Mouse (Mus musculus) retina, postnatal 7 days (tissue): ENCODE results near the gene Rab11fip3.

ENCODE experiments used
- DNase-seq: peaks from one replicate; pipeline ENCODE4 v3.0.0-alpha.2; 2012; ENCODE audit warnings: low read depth, low spot score

The Rab11fip3 gene

DNA sequence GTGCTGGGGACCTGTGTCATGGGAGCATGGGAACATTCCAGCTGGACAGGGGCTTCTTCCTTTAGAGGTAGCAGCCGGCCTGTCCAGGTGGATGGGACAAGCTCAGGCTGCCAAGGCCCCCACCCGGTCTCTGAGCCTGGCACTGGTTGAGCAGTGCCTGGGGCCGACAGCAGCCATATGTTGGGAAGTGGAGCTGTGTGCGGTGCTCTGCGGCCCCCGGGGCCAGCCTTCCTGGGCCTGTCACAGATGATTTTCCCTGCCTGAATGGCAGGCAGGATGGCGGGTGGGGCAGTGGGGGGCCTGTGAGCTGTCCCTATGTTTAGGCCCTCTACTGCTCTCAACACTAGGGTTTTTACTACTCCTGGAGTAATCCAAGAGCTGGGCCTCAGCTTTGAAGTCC, 113.2 kb downstream of the Rab11fip3 start:
- no peak for DNase-seq

DNA sequence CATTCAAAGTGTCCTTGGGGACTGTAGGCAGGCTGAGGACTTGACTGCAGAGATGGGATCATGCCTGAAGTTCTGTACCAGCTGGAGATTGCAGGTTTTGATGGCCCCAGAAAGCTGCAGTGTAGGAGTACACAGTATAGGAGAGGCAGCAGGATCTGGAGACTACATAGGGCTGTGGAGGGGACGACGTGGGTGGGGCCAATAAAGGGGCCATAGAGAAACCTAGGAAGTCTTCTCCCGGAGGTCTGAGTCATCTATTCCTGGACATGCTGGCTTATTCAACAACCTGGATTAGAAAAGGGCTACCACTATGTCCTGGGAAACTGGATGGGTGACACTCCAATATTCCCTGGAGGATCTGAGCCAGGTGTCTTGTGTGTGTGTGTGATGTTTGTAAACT, 113.6 kb downstream of the Rab11fip3 start:
- no peak for DNase-seq

DNA sequence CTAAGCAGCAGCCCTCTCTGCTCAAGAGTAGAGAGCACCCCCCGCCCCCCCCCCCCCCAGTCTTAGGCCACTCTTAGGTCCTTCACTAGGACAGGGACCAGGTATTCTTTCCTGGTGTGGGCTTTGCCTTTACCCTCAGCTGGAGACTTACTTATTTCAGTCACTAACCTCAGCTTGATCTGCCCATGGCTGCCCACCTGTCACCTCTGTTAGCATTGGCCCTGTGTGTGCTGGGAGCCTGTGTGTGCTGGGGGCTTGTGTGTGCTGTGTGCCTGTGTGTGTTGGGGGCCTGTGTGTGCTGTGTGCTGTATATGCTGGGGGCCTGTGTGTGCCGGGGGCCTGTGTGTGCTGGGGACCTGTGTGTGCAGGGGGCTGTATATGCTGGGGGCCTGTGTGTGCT, 114.7 kb downstream of the Rab11fip3 start:
- DNase-seq = no peak

DNA sequence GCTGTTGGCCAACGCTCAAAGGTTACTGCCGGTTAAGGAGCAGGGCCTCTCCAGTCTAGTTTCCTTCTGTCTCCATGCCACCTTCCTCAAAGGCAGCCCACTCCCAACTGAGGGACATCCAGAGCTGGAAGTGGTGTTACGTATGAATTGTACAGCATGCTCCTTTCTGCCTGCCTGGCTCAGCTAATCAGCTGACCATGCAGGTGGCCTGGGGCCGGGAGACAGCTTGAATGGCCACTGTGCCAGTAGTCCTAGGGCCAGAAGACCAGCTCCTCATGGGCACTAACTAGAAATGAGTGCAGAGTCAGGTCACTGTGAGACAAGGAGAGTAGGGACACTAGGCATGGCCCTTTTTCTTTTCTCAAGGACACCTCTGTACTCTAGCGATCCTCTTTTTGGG, 116.2 kb downstream of the Rab11fip3 start:
- DNase-seq = no peak

DNA sequence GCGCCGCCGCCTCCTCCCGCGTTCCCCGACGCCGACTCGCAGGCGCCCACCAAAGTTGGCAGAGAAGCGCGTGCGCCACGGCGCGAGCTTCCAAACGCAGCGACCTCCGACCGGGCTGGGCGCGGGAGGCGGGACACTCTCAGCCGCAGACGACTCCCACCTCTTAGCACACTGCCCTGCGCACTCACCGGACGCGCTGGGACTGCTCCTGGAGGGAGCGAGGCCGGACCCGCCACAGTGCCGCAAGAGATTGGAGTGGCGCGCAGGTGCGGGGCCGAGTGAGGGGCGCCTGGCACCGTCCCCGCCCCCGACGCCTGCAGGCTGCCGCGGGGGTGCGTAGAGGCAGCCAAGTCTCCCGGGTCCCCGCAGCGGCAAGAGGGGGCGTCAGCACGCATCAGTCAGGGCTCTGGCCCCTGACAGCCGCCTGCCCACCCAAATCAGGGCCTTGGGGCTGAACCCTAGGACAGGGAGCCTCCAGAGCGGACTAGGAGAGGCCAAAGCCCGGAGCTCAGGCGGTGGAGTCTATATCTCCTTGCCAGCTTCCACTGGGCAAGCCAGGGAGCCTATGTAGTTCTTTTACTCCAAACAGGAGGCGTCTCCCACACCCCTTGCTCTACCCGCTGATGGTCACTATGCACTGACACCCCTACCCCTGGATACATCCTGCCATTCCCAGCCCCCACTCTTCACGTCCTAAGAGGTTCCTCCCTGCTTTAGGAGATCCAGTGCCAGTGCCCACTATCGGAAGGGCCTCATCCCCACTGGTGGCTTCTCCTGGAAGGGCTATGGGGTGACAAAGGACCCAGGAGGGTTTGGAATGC, 117.3 kb downstream of the Rab11fip3 start, which contains the start of gene A930017K11Rik:
TSS of gene A930017K11Rik (minus strand) at position 763 of the 821 bp plus-strand sequence.
- DNase-seq = no peak

DNA sequence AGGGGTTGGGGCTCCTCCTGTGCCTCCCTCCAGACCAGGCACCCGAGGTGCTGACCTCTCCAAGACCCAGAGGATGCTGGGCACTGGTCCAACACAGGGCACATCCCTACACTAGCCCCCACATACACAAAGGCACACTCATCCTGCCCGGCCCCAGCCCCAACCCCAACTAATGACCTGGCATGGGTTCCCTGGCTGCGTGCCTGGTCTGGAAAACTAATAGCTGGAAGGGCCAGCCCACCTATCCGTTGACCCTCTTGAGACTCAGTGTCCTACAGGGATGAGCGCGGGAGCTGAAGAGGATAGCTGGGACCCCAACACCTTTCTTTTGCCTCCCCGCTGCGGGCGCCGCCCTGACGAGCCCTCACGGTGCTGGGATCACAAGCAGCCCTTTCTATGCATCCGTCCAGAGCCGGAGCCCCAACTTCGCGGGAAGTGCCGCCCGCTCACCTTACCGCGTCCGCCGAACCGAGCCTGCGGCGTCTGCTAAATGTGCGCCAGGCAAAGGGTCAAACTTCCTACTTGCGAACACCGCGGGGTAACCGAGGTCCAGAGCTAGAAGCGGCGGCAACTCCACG, 118.0 kb downstream of the Rab11fip3 start:
- DNase-seq = no peak

DNA sequence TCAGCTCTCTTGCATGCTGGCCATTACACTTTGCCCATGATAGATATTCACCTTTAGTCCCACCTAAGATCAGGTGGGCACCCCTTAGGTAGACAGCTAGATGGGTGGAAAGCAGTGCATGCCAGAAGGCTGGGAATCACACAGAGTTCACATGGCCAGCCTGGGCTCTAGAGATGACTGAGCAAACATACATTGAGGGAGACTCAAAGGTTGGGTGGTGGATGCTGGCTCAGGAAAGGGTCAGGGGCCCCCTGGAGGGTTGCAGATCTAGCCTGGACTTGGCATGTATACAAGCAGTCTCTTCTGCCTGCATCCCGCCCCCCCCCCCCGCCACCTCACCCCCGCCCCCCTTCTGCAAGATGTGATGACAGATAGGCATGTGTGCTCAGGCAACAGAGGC, 118.6 kb downstream of the Rab11fip3 start:
- no peak for DNase-seq

DNA sequence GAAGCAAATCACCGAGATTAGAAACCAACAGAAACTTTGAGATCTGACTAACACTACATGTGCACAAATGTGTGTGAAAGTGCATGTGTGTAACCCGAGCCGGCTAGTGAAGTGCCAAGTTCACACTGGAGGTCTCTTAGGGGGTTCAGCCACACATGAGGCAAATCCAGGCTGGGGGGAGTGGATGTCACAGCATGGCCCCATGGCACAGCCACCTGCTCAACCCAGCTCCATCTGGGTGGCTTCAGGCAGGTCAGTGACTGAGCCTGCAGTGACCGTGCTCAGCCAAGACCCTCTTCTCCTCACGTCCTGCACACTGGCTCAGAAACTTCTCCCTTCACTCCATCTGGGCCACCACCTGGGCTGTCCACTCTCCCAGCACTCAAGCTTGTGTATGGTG, 119.4 kb downstream of the Rab11fip3 start:
- DNase-seq = no peak

DNA sequence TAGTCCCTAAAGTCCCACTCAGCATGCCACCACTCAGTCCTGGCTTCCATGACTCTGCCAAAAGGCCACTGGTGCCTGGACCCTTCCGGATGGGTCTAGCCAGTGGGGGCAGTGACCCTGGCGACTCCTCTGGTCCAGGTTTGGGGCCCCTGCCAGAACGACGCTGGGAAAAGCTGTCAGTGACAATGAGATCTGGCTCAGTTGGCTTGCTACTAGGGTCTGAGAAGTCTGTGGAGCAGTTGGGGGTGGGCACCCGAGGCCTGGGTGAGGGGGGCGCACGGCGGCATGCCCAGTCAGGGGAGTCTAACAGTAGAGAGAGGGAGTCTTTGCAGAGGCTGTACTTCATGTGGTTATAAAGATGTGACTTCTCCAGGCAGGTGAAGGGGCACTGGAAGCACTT, 121.3 kb downstream of the Rab11fip3 start:
- DNase-seq = no peak

DNA sequence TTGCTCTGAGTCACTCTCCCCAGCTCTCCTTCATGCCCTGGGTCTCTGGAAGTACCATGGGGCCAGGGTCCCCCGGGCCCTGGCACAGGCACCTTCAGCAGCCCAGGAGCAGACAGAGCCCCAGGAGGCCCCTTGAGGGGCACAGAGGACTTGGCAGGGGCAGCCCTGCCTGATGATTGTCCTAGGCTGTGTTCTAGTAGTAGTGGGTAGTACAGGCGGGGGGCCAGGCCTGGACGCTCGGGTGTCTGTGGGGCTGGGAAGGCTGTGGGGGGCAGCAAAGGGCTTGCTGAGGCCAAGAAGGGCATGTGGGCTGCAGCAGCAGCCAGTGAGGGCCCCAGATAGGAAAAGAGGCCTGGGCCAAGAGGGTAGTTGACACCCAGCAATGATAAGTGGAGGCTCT, 121.8 kb downstream of the Rab11fip3 start:
- DNase-seq = no peak

DNA sequence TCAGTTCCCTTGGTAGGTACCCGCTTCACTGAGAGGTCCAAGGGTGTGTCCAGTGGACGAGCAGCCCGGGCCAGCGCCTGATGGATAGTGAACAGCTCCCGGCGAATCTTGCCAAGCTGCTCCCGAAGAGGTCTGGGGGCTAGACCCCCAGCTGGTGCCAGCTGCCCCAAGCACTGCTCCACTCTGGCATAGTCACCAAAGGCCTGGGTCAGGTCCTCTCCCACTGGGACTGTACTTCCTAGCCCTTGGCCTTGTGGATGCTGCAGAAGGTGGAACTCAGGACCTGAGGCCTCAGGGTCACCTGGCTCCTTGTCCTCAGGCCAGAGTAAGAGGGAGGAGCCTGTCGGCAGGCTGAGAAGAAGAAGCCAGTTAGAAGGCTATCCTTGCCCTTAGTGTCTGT, 122.5 kb downstream of the Rab11fip3 start:
- DNase-seq = no peak

DNA sequence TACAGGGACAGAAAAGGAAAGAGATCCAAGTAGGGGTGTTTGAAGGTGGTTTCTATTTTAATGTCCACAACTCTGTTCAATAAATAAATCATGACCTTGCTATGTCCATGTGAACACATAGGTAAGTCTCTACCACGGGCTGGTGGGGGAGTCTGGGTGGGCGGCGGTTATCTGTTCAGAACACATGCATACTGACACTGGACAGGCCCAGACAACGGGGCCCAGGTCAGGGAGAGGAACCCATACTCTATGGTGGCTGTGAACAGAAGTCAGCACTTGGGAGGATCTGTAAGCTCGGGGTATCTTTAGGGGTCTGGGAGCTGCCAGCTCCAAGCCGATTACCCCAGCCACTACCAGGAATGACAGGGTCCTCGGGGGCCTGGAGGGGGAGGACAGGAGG, 123.0 kb downstream of the Rab11fip3 start:
- no peak for DNase-seq

DNA sequence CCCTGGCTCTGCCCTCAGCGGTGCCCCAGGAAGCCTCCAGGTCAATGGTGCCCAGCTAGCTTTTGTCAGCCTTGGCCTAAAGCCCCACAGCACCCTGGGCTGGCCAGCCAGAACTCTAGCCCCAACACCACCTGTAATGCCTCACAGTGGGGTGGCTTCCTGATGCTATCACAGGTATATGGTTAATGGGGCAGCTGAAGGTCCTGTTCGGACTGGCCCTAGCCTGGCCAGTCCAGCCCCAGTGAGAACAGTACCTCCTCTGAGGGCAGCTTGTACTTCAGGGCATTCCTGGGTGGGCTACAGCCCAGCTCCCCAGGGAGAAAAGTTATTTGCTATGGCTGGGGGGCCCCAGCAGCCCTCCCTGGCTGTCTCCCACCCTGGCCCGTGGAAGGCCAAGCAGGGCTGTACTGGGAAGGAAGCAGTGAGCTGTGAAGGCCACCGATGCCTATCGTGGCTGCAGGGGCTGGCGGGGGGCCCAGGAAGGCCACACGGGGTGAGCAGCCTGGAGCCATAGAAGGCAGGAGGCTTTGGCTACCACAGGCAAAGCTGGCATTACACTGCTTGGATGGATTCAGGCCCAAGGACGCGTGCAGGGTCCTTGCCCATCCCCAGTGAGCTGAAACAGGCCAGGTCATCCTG, 123.7 kb downstream of the Rab11fip3 start:
- DNase-seq = no peak

DNA sequence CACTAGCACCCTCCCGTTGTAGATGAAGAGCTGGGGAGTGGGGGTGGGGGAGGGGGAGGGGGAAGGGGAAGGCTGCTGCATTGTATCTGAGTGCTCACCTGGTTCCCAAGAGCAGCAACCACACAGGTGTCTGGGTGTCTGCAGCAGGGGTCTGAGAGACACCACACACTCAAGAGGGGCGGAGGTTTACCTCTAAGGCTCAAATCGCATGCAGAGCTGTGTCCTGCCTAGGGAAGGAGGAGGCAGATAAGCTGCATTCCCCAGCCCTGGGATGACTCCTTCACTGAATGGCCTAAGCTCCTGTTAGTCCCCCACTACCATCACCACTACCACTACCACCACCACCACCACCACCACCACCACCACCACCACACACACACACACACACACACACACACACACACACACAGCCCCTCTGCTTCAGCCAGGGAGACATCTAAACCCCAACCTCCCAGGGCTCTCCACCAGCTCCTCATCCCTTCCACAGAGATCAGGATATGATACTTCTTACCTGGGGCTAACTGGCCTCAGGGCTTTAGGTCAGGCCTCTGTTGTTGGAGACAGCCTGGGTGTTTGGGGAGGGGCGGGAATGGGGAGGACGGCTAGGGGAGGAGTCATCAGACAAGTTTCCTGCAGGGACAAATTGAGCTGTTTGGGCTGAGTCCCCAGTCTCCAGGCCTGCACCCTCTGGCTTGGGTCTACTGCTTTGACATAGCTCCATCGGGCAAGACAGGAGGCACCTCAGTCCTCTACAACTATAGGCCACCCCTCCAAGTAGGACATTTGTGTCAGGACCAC, 124.8 kb downstream of the Rab11fip3 start, which contains the start of the genes Pigq and Nhlrc4:
TSS of gene Pigq (minus strand) at position 571 of the 798 bp plus-strand sequence.
TSS of gene Nhlrc4 (minus strand) at position 596 of the 798 bp plus-strand sequence.
- no peak for DNase-seq

DNA sequence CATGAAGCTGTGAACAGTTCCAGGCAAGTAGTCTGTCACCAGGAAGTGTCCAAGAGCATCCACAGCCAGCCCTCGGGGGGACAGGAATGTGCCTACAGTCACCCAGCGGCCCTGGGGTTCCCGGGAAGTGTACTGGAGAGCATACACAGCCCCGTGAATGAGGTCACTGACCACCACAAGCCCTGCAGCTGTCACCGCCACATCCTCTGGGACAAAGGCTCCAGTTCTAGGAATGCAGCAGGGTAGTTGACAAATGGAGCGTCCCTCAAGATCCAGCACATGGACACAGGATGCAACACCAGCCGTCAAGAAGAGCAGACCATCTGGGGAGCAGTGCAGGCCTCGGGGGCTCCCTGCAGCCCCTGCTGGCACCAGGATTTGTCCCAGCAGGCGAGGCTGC, 125.6 kb downstream of the Rab11fip3 start:
- DNase-seq = no peak

DNA sequence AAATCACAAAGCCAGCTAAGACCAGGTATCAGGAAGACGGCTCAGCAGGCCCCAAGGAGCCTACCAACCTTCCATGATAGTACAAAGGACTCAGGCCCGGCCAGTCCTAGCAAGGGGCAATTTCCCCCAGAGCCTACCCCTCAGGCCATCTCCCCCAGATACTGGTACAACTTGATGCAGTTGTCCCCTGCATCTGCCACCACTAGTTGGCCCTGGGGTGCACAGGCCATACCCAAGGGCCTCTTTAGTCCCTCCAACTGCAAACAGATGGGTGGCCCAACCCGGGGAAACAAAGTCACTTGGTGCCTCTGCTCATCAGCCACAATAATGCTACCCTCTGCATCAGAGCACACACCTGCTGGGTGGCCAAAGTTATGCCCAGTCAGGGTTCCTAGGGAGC, 126.1 kb downstream of the Rab11fip3 start:
- no peak for DNase-seq

DNA sequence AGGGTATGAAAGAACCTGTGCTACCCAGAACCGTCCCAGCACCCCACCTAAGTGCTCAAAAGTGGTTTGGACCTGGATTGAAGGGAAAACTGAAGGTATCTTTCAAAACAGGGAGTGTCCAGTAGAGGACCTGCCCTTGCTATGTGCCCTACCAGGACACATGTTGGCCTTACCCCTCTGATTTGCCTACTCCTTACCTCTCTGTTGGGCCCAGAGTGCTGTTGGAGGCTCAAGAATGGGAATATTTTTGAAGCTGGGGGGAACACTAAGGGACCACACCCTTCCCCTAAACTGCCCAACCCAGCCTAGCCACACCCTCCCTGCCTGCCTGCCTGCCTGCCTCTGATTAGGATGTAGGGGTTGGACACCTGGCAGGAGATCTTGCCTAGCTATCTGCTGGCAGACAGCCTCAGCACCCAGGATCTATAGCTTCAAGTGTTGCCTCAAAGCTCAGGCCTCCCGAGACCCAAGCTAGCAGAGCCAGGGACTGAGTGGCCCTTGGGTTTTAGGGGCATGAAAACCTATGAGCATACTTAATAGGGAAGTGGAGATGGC, 126.7 kb downstream of the Rab11fip3 start:
- DNase-seq = no peak

DNA sequence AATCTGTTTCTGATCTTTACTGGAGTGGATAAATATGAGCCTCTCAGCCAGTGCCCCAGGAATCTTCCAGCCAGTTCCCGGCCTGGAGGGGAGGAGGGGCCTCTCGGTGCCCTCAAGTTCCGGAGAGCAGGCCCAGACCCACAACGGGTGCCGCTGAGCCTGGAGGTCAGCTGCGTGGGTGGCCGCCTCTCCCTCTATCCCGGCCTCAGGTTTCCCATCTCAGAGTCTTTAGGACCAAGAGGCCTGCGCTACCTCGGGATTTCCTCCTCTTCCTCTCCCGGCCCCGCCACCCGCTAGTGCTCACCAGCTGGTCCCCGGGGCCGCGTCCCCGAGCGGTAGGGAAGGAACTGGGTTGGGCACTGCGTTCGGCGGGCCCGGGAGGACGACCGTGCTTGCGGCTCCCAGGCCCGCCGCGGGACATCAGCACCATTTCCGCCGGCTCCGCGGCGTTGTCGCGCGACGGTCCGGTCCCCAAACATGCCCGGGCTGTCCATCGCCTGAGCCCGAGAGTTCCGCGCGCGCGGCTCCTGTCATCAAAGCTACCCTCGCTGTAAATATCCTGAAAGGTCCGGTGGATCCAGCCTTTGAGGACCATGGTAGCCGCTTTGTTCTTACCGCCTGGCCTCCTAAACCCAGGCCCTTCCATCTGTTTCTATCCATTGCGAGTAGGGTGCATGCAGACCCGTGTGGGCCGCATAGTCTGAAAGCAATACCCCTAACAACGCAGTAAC, 127.7 kb downstream of the Rab11fip3 start:
- DNase-seq = peak; percentile 55
